Mouse (Mus musculus) spleen, adult 2 months (tissue): ENCODE measurements around the gene Zfp14. TPM values are rescaled to one million over a fixed set of nuclear protein-coding genes. Genes with fewer than 3 reads are reported as not detected.

Source experiments
- DNase-seq, 2 experiments: peaks; one replicate each; pipeline versions ENCODE4 v3.0.0 to v3.0.0-alpha.2; 2012 to 2021; ENCODE audit warnings: low spot score in 2 of 2, low read depth in 1 of 2
- H3K27ac ChIP-seq: fragments of 200-500 bp; 2 replicates; pipeline ENCODE4 v1.5.1; 2012; ENCODE audit warnings: low read length, inconsistent platforms; ENCODE audit not compliant: insufficient read depth
- H3K27me3 ChIP-seq: fragments of 200-500 bp; 2 replicates; pipeline ENCODE4 v1.6.1; 2012; ENCODE audit warnings: mild to moderate bottlenecking, moderate library complexity, low read length, inconsistent platforms; ENCODE audit not compliant: control insufficient read depth, insufficient read depth
- H3K36me3 ChIP-seq: fragments of 200-500 bp; 2 replicates; pipeline ENCODE4 v1.6.1; 2012; ENCODE audit warnings: mild to moderate bottlenecking, low read length, inconsistent platforms; ENCODE audit not compliant: control insufficient read depth, insufficient read depth
- H3K4me1 ChIP-seq: fragments of 200-500 bp; 2 replicates; pipeline ENCODE4 v1.6.1; 2011; ENCODE audit warnings: inconsistent platforms; ENCODE audit not compliant: control insufficient read depth, insufficient read depth, insufficient read length
- H3K4me3 ChIP-seq: fragments of 200-500 bp; 2 replicates; pipeline ENCODE4 v1.5.1; 2011; ENCODE audit warnings: mild to moderate bottlenecking, inconsistent platforms; ENCODE audit not compliant: insufficient read depth, insufficient read length; ENCODE audit errors: extremely low read depth
- CTCF ChIP-seq: fragments of 200-500 bp; IDR thresholded peaks from 2 replicates; pipeline ENCODE4 v1.5.1; 2011; ENCODE audit warnings: mild to moderate bottlenecking, inconsistent platforms; ENCODE audit not compliant: insufficient read depth, insufficient read length, insufficient replicate concordance; ENCODE audit errors: extremely low read depth
- POLR2A ChIP-seq: fragments of 200-500 bp; IDR thresholded peaks from 2 replicates; pipeline ENCODE4 v1.6.1; 2011; ENCODE audit warnings: low read depth, low read length, inconsistent platforms
- WGBS: fragments of 180-500 bp; shearing (Covaris S2); methylation state at CpG from one replicate; pipeline ENCODE4 v1.1.7; 2018; 5-methylcytosine and 5-hydroxymethylcytosine counted together
- polyA plus RNA-seq: library from polyadenylated mRNA; depleted of rRNA; stranded (reverse); fragments of >200 nt; gene quantifications from 2 replicates; pipeline ENCODE4 v1.2.3, GENCODE M21; 2012; rRNA removed

Zfp14 gene
- 1.1 and 1.4 TPM in 2 replicates for polyA plus RNA-seq

GRCm38 (mm10) chr7:30050882-30051548 is at the start of gene Zfp14:
Gene Zfp14, minus strand, starts transcription at chr7:30051380.
- peak; percentile 65 for TF ChIP-seq POLR2A
- no peak for TF ChIP-seq CTCF
- no peaks in the 10 kb centered on the region for H3K4me1 ChIP-seq
- WGBS = under 1% methylated on average over 40 of the region's 40 CpGs
- H3K27ac ChIP-seq = peak within 1 kb of the TSS; percentile 79
- DNase-seq = peak; percentile 55 to 93
- H3K36me3 ChIP-seq = no peaks in the 10 kb centered on the region
- H3K27me3 ChIP-seq = no peaks in the 10 kb centered on the region
- peak within 1 kb of the TSS; percentile 91 for H3K4me3 ChIP-seq

DNA sequence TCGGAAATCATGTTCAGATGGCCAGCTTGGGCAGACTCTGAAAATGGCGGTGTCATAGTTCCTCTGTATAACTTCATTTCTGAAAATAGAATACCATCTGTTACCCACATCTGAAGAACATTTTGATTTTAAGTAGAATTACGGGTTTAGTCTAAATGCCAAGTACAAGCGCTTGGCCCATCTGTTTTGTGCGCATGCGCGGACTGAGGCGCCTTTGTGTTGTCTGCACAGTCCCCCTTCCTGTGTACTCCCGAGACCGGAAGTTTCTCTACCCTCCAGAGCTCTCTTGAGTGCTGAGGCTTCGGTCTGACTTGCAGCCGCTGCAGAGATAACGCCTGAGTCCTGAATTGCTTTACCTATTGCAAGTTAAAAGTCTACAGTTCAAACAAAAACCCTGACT is 48.1 kb upstream of the Zfp14 start:
- Histone ChIP-seq H3K27me3 (no peaks in the 10 kb centered on the region), H3K4me1 (peaks cover 3% of the 10 kb centered on the region; the same call in 1 of the 2 replicates), H3K36me3 (peaks cover 17% of the 10 kb centered on the region), H3K27ac (peak overlapping the region; percentile 41), H3K4me3 (peak overlapping the region; percentile 35; the same call in 1 of the 2 replicates)
- peak; percentile 50 to 51 for DNase-seq
- TF ChIP-seq CTCF (no peak), POLR2A (no peak)
- WGBS = 74% methylated on average over 13 of the region's 13 CpGs

- H3K27ac ChIP-seq = no peak overlapping the region
- TF ChIP-seq POLR2A (no peak), CTCF (no peak)
- H3K36me3 ChIP-seq = 0 out of 2 replicates have a peak, but pooled peaks cover 1% of the 10 kb centered on the region
- peaks cover 3% of the 10 kb centered on the region; the same call in 1 of the 2 replicates for H3K4me1 ChIP-seq
- no peak for DNase-seq
- H3K27me3 ChIP-seq = no peaks in the 10 kb centered on the region
- H3K4me3 ChIP-seq = peak overlapping the region; percentile 96; the same call in 1 of the 2 replicates
- 8% methylated on average over 5 of the region's 5 CpGs for WGBS
Measured at GRCm38 (mm10) chr7:30095551-30096125, 44.5 kb upstream of the Zfp14 start.

- Histone ChIP-seq H3K27ac (peak within 1 kb of the TSS; percentile 90), H3K27me3 (no peaks in the 10 kb centered on the region), H3K4me3 (peak within 1 kb of the TSS; percentile 96), H3K36me3 (no peaks in the 10 kb centered on the region), H3K4me1 (peaks cover 3% of the 10 kb centered on the region; the same call in 1 of the 2 replicates)
- DNase-seq = peak; percentile 78 to 83
- TF ChIP-seq CTCF = no peak
- TF ChIP-seq POLR2A = peak; percentile 52
- under 1% methylated on average over 26 of the region's 26 CpGs for WGBS
Measured at GRCm38 (mm10) chr7:30094646-30095429, 43.7 kb upstream of the Zfp14 start, which contains the start of gene Zfp260. Gene Zfp260, plus strand, starts transcription at chr7:30094777.

GRCm38 (mm10) chr7:30093918-30094415 is 42.8 kb upstream of the Zfp14 start:
- H3K27ac ChIP-seq = no peak overlapping the region

GRCm38 (mm10) chr7:30092666-30093065 is 41.5 kb upstream of the Zfp14 start:
- Histone ChIP-seq H3K4me1 (peaks cover 5% of the 10 kb centered on the region; the same call in 1 of the 2 replicates), H3K36me3 (no peaks in the 10 kb centered on the region), H3K27ac (no peak overlapping the region), H3K4me3 (no peak overlapping the region), H3K27me3 (no peaks in the 10 kb centered on the region)
- 87% methylated on average over 9 of the region's 9 CpGs for WGBS
- TF ChIP-seq CTCF (no peak), POLR2A (no peak)
- no peak for DNase-seq

More at GRCm38 (mm10) chr7:30093918-30094415, 42.8 kb upstream of the Zfp14 start:
- H3K36me3 ChIP-seq = no peaks in the 10 kb centered on the region
- no peak for DNase-seq
- H3K4me3 ChIP-seq = no peak overlapping the region
- H3K27me3 ChIP-seq = no peaks in the 10 kb centered on the region
- H3K4me1 ChIP-seq = peaks cover 5% of the 10 kb centered on the region; the same call in 1 of the 2 replicates
- WGBS = 86% methylated on average over 6 of the region's 6 CpGs
- TF ChIP-seq POLR2A (no peak), CTCF (no peak)
